Mouse (Mus musculus): ENCODE results near the gene Pgls. TPM values are rescaled to one million over a fixed set of nuclear protein-coding genes. Genes with fewer than 3 reads are reported as not detected.

The Pgls gene
- polyA plus RNA-seq, 1 experiment from 2014 or later = 191 TPM

DNA sequence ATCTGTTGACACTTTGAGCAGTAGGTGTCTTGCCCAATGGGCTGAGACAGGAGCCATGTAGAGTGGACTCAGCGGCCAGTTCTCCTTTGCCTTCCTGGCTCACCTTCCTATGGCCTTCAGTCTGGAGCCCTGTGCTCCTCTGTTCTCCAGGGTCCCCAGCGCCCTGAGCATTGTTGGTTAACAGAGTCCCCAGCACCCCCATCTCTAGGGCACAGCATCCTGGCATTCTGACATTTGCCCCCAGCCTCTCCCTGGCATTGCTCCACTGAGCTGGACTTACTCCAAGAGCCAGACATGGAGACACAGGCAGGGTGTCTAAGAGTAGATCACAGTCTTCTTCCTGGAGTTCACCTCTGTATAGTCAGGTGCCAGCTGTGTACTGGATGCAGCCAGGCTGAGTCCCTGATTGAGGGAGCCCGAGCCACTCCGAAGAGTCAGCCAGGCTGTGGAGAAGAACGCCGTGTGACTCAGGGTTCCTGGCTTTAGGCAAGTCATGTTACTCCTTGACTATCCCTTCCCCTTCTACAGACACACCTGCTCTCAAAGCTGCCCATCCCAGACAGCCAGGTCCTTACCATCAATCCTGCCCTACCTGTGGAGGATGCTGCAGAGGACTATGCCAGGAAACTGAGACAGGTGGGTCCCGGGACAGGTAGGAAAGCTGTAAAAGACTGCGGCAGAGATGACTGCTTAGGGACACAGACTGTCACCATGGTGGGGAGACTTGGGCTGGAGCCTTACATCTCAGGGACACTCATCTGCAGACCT is 1.8 kb downstream of the Pgls start:
- Histone ChIP-seq H3K27ac (replicated peaks) (no peak overlapping the region), H3K36me3 (no peaks in the 10 kb centered on the region), H3K9me3 (no peaks in the 10 kb centered on the region), H3K4me1 (peaks cover 29% of the 10 kb centered on the region), H3K4me3 (no peak overlapping the region), H3K9ac (replicated peaks) (no peak overlapping the region), H3K27me3 (no peaks in the 10 kb centered on the region), H3K4me2 (replicated peaks) (no peak overlapping the region)
- 94% methylated on average over 8 of the region's 8 CpGs for WGBS
- no peak for ATAC-seq (replicated peaks)

DNA sequence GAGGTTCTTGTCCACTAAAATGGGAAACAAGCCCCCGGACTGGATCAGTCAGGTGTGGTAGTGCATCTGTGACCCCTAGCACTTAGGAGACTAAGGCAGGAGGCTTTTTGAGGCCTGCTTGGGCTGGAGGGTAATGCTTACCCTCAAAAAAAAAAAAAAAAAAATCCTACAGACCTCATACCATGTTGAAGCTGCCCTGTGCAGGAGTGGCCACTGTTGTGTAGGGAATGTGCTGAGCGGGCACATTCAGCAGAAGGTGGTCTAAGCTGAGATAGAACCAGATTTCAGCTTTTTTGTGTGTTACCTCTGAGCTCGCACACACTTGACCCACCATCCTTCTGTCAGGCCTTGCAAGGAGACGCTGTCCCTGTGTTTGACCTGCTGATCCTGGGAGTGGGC is 2.3 kb downstream of the Pgls start:
- no peak overlapping the region for H3K27ac ChIP-seq (replicated peaks)
- H3K27me3 ChIP-seq = no peaks in the 10 kb centered on the region
- no peak overlapping the region for H3K4me2 ChIP-seq (replicated peaks)
- H3K4me1 ChIP-seq = peaks cover 29% of the 10 kb centered on the region
- H3K9me3 ChIP-seq = no peaks in the 10 kb centered on the region
- H3K9ac ChIP-seq (replicated peaks) = no peak overlapping the region
- 94% methylated on average over 4 of the region's 4 CpGs for WGBS
- H3K4me3 ChIP-seq = no peak overlapping the region
- ATAC-seq (replicated peaks) = no peak
- H3K36me3 ChIP-seq = no peaks in the 10 kb centered on the region

DNA sequence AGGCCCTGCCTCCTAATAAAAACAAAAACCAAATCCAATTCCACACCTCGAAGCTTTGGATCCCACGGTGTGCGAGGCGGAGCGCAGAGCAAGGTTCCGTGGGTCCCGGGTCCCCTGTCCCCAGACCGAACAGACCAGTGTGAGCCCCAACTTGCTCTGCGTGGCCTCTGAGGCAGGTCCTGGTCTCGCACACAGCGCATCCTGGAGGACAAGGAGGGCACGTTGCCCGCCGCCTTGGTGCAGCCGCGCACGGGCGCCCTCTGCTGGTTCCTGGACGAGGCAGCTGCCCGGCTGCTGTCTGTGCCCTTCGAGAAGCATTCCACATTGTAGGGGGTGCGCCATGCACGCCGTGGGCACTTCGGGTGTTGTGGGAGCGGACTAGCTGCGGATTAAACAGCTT is 3.9 kb downstream of the Pgls start:
- 6% methylated on average over 27 of the region's 27 CpGs for WGBS
- no peaks in the 10 kb centered on the region for H3K9me3 ChIP-seq
- H3K4me3 ChIP-seq = peak overlapping the region; percentile 15
- no peaks in the 10 kb centered on the region for H3K36me3 ChIP-seq
- peak; percentile 26 for ATAC-seq (replicated peaks)
- H3K27ac ChIP-seq (replicated peaks) = no peak overlapping the region
- H3K9ac ChIP-seq (replicated peaks) = 0 out of 2 replicates have a peak overlapping the region, but pooled peaks have one; percentile 22
- H3K27me3 ChIP-seq = peaks cover 6% of the 10 kb centered on the region; the same call in 1 of the 2 replicates
- H3K4me1 ChIP-seq = peaks cover 27% of the 10 kb centered on the region
- peak overlapping the region; percentile 31 for H3K4me2 ChIP-seq (replicated peaks)

DNA sequence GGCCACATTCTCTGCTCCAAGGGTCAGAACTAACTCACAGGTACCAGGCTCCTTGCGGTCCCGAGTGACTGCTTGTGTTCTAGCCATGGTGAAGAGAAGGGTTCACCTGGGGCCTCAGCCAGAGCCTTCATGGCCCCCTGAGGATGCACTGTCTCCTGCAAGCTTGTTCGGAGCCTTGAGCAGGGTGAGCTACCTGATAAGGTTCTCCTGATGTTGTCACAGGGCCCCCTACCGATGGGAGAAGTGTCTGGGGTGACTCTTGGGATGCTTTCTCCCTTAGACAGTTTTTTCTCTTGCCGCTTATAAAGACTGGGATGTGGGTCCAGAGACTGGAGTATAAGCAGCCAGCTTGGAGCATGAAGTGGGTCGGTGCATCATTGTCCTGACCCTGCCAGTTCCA is 4.4 kb downstream of the Pgls start:
- H3K4me3 ChIP-seq = no peak overlapping the region
- H3K9ac ChIP-seq (replicated peaks) = no peak overlapping the region
- no peak overlapping the region for H3K27ac ChIP-seq (replicated peaks)
- no peak for ATAC-seq (replicated peaks)
- WGBS = 64% methylated on average over 6 of the region's 6 CpGs
- H3K4me2 ChIP-seq (replicated peaks) = no peak overlapping the region
- H3K27me3 ChIP-seq = peaks cover 10% of the 10 kb centered on the region; the same call in 1 of the 2 replicates
- no peaks in the 10 kb centered on the region for H3K9me3 ChIP-seq
- peaks cover 21% of the 10 kb centered on the region for H3K4me1 ChIP-seq
- H3K36me3 ChIP-seq = no peaks in the 10 kb centered on the region

DNA sequence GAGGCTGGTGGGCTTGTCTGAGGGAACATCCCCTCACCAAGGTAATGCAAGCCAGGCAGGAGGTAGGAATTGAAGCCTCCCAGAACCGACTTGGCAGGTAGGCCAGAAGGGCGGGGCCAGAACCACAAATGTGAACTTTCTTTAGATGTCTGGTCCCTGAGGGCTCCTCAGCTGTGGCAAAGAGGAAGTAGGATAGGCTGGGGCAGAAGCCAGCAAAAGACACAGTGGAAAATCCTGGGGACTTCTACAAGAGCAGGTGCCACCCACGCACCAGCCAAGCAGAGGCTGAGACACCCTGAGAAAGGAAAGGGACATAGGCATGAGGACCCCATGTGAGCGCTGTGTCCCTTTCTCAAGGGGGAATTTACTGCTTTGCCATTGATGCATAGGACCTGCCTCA is 4.8 kb downstream of the Pgls start:
- peaks cover 13% of the 10 kb centered on the region; the same call in 1 of the 2 replicates for H3K27me3 ChIP-seq
- H3K27ac ChIP-seq (replicated peaks) = no peak overlapping the region
- no peak overlapping the region for H3K4me2 ChIP-seq (replicated peaks)
- WGBS = 79% methylated on average over 4 of the region's 4 CpGs
- no peak overlapping the region for H3K4me3 ChIP-seq
- ATAC-seq (replicated peaks) = no peak
- no peak overlapping the region for H3K9ac ChIP-seq (replicated peaks)
- peaks cover 19% of the 10 kb centered on the region for H3K4me1 ChIP-seq
- no peaks in the 10 kb centered on the region for H3K36me3 ChIP-seq
- H3K9me3 ChIP-seq = no peaks in the 10 kb centered on the region

DNA sequence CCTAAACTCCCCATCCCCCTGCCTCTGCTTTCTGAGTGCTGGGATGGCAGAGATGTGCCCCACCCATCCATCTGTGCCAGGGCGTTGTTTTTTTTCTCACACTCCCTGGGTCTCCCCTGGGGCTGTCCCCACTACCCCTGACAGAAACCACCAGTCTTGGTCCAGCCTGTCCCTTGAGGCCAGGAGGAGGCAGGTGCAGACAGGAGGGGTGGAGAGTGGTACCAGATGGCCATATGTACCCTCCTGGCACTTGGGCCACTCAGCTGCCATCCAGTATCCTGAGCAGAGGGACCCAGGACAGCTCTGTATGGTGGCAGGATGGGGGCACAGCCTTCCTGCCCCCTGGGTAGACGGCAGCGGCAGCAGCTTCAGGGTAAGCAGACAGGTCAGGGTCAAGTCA is 5.5 kb downstream of the Pgls start, which contains the start of gene Fam129c:
TSS of gene Fam129c (plus strand) at position 198 of the 400 bp plus-strand sequence.
- Histone ChIP-seq H3K27me3 (peaks cover 20% of the 10 kb centered on the region), H3K4me1 (peaks cover 25% of the 10 kb centered on the region), H3K4me2 (replicated peaks) (no peak within 1 kb of the TSS), H3K4me3 (no peak within 1 kb of the TSS), H3K27ac (replicated peaks) (no peak within 1 kb of the TSS), H3K36me3 (no peaks in the 10 kb centered on the region), H3K9me3 (no peaks in the 10 kb centered on the region), H3K9ac (replicated peaks) (no peak within 1 kb of the TSS)
- 88% methylated on average over 3 of the region's 3 CpGs for WGBS
- ATAC-seq (replicated peaks) = no peak

DNA sequence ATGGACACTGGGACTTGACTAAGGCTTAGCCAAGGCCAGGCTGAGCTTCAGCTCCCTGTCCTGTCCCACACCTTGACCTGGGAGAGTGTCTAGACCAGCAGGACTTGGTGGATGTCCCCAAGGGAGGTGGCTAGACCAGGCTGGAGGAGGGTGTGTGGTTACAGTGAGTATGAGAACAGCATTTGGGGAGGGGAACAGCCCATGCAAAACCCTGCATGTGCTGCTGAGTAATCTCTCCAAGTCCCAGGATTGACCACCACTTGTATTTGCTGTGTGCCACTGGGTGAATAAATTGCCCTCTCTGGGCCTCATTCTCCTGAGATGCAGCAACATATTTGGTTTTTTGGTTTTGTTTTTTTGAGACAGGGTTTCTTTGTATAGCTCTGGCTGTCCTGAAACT is 6.4 kb downstream of the Pgls start:
- no peak for ATAC-seq (replicated peaks)
- H3K9ac ChIP-seq (replicated peaks) = no peak overlapping the region
- no peak overlapping the region for H3K4me2 ChIP-seq (replicated peaks)
- no peaks in the 10 kb centered on the region for H3K36me3 ChIP-seq
- no peak overlapping the region for H3K4me3 ChIP-seq
- peaks cover 29% of the 10 kb centered on the region for H3K27me3 ChIP-seq
- H3K9me3 ChIP-seq = no peaks in the 10 kb centered on the region
- peaks cover 23% of the 10 kb centered on the region for H3K4me1 ChIP-seq
- H3K27ac ChIP-seq (replicated peaks) = no peak overlapping the region

DNA sequence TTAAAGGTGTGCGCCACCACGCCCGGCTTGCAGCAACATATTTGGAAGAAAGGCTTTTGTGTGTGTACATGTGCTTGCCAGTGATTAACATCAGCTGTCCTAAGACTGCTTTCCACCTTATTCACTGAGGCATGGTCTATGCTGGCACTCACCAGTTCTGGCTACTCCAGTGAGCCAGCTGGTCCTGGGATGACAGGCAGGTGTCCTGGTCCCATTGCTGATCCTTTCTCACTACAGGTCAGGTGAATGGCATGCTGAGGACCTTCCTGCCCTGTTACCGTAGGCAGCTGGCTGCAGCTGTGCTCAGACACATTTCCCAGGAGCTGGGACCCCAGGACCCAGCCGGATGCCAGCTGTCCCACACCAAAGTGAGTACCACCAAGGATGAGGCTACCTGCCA is 6.9 kb downstream of the Pgls start:
- ATAC-seq (replicated peaks) = no peak
- no peak overlapping the region for H3K4me2 ChIP-seq (replicated peaks)
- no peak overlapping the region for H3K4me3 ChIP-seq
- no peaks in the 10 kb centered on the region for H3K36me3 ChIP-seq
- no peaks in the 10 kb centered on the region for H3K9me3 ChIP-seq
- 94% methylated on average over 5 of the region's 5 CpGs for WGBS
- H3K27ac ChIP-seq (replicated peaks) = no peak overlapping the region
- H3K27me3 ChIP-seq = peaks cover 33% of the 10 kb centered on the region
- no peak overlapping the region for H3K9ac ChIP-seq (replicated peaks)
- peaks cover 19% of the 10 kb centered on the region for H3K4me1 ChIP-seq

DNA sequence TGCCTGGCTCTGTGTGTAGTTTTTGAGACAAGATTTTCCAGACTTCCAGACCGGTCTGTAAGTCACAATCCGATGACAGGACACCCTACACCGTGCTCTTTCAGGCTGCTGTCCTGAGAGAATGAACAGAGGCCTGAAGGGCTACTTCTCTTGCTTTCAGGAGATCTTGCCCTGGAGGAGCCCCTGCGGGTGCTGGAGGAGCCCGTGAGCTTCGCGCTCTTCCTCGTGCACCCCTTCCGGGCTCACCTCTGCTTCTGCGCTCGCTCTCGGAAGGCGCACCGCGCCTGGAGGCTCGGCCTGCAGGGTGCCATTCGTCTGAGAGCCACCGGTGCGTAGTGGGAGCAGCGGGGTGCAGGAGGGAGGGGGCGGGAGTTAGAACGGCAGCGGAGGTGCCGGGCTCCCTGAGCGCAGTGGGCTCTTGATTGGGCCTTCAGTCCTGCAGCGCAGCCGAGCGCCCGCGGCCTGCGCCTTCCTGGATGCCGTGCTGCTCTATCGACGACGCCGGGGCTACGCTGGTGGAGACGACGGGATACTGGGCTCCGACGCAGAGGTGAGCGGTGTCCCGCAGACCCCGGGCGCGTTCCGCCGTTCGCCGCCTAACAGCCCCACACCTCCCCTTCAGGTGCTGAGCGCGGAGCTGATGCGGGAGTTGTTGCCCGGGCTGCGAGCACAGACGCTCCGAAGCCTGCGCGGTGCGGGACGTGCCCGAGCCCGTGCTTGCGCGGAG is 10.1 kb downstream of the Pgls start:
- H3K4me2 ChIP-seq (replicated peaks) = peak overlapping the region; percentile 44
- peak; percentile 49 for ATAC-seq (replicated peaks)
- H3K4me3 ChIP-seq = peak overlapping the region; percentile 36
- peaks cover 14% of the 10 kb centered on the region for H3K4me1 ChIP-seq
- H3K27me3 ChIP-seq = peaks cover 34% of the 10 kb centered on the region
- no peaks in the 10 kb centered on the region for H3K9me3 ChIP-seq
- 0 out of 2 replicates have a peak overlapping the region, but pooled peaks have one; percentile 9 for H3K27ac ChIP-seq (replicated peaks)
- H3K36me3 ChIP-seq = no peaks in the 10 kb centered on the region
- WGBS = 3% methylated on average over 60 of the region's 65 CpGs
- peak overlapping the region; percentile 25 for H3K9ac ChIP-seq (replicated peaks)

DNA sequence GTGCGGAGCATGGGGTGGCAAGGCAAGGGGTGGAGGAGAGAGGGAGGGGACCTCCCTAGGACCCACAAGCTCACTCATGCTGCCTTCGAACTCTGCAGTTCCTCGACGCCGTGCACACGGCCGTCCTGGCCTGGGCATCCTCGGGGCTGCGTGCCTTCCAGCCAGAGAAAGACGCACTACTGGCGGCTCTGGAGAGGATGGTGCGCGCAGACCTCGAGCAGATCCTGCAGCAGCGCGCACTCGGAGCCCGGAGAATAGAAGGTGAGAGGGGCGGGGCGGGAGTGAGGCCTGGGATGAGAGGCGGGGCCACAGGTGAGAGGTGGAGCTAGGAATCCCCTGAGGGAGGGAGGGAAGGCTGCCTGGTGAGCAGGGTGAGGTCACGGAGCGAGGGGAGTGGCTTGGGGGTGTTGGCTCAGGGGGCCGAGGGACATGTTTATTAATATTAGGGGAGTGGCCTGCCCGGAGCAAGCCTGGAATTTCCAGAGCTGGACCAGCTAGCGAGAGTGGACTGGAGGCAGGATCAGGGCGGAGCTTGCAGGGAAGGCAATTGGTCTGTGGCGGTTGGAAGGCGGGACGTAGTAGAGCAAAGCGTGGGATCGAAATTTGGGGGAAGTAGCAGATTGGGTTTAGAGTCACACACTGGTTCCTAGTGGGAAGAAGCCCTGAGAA is 10.8 kb downstream of the Pgls start:
- H3K27ac ChIP-seq (replicated peaks) = 0 out of 2 replicates have a peak overlapping the region, but pooled peaks have one; percentile 9

DNA sequence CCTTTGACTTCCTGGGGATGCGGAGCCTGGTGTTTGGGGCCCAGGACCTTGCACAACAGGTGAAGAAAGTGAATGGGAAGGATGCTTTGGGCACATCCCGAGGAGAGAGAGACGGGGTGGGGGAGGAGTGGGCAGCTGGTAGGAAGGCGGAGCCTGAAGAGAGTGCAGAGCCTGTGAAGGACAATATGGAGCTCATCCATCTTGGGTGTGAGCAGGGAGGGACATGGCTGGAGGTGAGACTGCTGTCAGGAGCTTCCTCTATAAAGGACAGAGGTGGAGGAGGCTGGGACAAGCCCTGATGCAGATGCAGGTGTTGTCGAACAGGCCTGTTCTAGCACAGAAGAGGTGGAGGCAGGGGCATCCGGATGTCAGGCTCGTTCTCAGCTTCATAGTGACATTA is 12.0 kb downstream of the Pgls start:
- Histone ChIP-seq H3K4me3 (no peak overlapping the region), H3K36me3 (no peaks in the 10 kb centered on the region), H3K9ac (replicated peaks) (no peak overlapping the region), H3K4me2 (replicated peaks) (no peak overlapping the region), H3K27me3 (peaks cover 34% of the 10 kb centered on the region), H3K27ac (replicated peaks) (no peak overlapping the region), H3K9me3 (no peaks in the 10 kb centered on the region), H3K4me1 (peaks cover 14% of the 10 kb centered on the region)
- WGBS = 56% methylated on average over 7 of the region's 7 CpGs
- ATAC-seq (replicated peaks) = no peak

More for the DNA sequence above, 10.8 kb downstream of the Pgls start:
- H3K4me1 ChIP-seq = peaks cover 14% of the 10 kb centered on the region
- ATAC-seq (replicated peaks) = peak; percentile 70
- peak overlapping the region; percentile 25 for H3K9ac ChIP-seq (replicated peaks)
- peak overlapping the region; percentile 36 for H3K4me3 ChIP-seq
- 1% methylated on average over 32 of the region's 32 CpGs for WGBS
- H3K9me3 ChIP-seq = no peaks in the 10 kb centered on the region
- peaks cover 34% of the 10 kb centered on the region for H3K27me3 ChIP-seq
- H3K4me2 ChIP-seq (replicated peaks) = peak overlapping the region; percentile 44
- H3K36me3 ChIP-seq = no peaks in the 10 kb centered on the region
